Mouse (Mus musculus) spleen, adult 2 months (tissue): ENCODE data around the gene Slc19a1.

Source experiments
- CTCF ChIP-seq: fragments of 200-500 bp; IDR thresholded peaks from 2 replicates; pipeline ENCODE4 v1.5.1; 2011; ENCODE audit warnings: mild to moderate bottlenecking, inconsistent platforms; ENCODE audit not compliant: insufficient read depth, insufficient read length, insufficient replicate concordance; ENCODE audit errors: extremely low read depth
- POLR2A ChIP-seq: fragments of 200-500 bp; IDR thresholded peaks from 2 replicates; pipeline ENCODE4 v1.6.1; 2011; ENCODE audit warnings: low read depth, low read length, inconsistent platforms

DNA sequence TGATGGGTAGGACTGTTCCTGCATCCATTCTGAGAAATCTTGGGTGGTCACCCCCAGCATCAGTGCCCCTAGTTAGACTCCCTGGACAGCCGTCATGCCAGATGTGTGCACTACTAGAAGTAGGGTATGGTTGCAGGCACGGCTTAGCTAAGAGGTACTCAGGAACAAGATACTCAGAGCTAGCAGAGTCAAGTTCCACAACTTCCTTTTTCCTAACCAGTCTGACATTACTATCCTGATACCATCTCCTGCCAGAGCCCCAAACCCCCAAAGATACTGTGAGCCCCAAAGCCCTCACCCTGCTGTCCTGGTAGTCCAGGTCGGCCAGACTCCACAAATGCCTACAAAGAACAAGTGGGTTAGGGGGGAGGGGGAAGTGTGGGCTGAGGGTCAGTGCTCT lies 32.2 kb downstream of the Slc19a1 start:
- TF ChIP-seq CTCF (no peak), POLR2A (no peak)
